Mouse (Mus musculus): ENCODE results near the gene Cd9. TPM values are rescaled to one million over a fixed set of nuclear protein-coding genes. Genes with fewer than 3 reads are reported as not detected.

Cd9 gene
- polyA plus RNA-seq, 1 experiment from 2014 or later: 52.3 TPM

DNA sequence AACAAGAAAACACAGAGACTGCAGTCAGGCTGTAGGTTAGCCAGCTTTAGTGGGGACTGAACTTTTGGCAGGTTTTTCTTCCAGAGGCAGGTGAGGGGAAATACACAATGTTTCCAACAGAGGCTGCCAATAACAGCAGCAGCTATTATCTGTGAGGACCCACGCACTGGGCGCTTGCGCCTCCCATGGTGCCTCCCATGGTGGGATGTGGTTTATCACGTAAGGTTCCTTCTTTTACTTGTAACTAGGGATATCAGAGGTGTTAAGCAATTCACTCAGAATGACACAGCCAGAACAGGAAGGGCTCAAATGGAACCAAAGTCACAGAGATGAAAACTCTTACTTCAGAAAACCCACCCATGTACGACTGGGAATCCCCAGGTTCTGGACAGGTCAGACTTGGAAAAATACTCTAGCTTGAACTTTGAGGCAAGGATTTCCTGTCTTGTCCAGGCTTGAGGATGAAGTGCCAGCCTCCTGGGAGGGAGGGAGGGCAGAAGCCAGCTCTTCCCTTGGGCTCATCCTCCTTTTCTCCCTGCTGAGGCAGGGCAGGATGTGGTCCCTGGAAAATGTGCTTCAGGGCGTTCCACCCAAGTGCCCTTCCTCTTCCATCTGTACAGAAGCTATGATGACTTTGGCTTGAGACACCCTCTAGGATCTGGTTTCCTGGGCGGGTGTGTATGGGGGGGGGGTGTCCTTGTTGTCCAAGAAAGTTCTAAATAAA lies 12.8 kb downstream of the Cd9 start:
- Histone ChIP-seq H3K27me3 (no peaks in the 10 kb centered on the region), H3K4me1 (peaks cover 15% of the 10 kb centered on the region), H3K27ac (no peak overlapping the region), H3K9ac (no peak overlapping the region), H3K4me3 (no peak overlapping the region), H3K9me3 (replicated peaks) (no peaks in the 10 kb centered on the region), H3K36me3 (ENCODE audit: poor library complexity, severe bottlenecking) (no peaks in the 10 kb centered on the region), H3K4me2 (no peak overlapping the region)
- WGBS: 57% methylated on average over 7 of the region's 7 CpGs
- no peak for ATAC-seq

DNA sequence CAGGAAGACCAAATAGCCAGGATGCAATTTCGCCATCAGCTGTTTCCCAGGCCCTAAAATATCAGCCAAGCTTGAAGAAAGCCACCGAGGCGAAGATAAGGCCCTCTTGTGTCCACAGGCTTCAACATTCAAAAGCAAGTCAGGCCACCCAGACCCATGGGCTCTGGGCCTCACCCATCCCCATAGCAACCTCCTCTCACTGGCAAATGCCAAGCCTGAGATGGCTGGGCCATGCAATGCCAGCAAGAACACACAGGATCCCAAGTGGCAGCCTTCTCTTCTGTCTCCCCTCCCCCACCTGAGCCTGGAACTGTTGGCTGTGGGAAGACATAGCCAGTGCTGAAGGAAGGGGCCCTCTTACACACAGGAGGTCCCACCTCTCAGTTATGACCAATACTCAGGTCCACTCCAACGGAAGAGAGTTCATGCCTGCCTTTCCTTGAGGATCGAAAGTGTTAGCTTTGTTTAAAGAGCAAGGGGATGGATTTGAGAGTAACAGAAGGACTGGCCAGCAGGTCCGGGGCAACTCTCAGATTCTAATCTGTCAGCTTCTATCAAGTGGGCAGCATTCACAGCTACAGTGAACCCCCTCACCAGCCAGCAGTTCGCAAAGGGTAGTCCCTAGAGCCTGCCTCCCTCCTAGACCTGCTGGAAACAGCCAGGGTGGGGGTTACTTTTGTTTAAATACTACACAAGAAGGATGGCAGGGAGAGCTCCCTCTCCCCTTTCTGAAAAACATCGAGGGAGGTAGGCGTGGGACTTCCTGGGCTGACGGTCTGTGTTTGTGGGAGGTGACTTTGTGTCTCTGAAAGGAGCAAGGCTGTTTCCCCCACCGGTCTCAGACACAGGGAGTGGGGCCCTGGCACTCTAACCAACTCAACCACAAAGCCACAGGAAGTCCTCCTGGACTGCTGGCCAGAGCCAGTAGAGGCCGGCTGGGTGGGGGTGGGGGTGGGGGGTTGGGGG lies 13.9 kb downstream of the Cd9 start:
- H3K4me1 ChIP-seq: peaks cover 23% of the 10 kb centered on the region
- H3K36me3 ChIP-seq (ENCODE audit: poor library complexity, severe bottlenecking): no peaks in the 10 kb centered on the region
- no peak overlapping the region for H3K4me3 ChIP-seq
- peak overlapping the region; percentile 12; the same call in 1 of the 2 replicates for H3K4me2 ChIP-seq
- no peak overlapping the region for H3K9ac ChIP-seq
- no peaks in the 10 kb centered on the region for H3K27me3 ChIP-seq
- H3K9me3 ChIP-seq (replicated peaks): no peaks in the 10 kb centered on the region
- peak; percentile 69 for ATAC-seq
- WGBS: 28% methylated on average over 12 of the region's 12 CpGs
- peak overlapping the region; percentile 14; the same call in 1 of the 2 replicates for H3K27ac ChIP-seq

DNA sequence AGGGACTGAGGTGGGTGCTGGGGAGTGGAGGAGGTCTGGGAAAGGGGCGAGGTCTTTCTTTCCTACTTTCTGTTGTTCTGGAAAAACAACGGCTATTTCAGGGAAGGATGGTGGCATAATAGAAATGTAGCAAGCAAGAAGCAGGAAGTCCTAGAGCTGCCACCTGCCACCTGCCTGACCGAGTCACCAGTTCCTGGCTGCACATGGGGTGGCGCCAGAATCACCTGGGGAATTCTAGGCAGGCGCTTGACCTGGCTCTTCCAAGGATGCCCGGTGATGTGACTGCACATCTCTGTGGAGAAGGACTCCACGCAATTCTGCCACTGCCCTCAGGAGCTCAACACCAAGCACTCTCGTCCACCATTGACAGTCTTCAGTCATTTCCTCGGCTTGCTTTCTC lies 15.2 kb downstream of the Cd9 start:
- no peaks in the 10 kb centered on the region for H3K27me3 ChIP-seq
- no peak overlapping the region for H3K9ac ChIP-seq
- H3K27ac ChIP-seq: no peak overlapping the region
- no peaks in the 10 kb centered on the region for H3K9me3 ChIP-seq (replicated peaks)
- peaks cover 27% of the 10 kb centered on the region for H3K4me1 ChIP-seq
- 95% methylated on average over 9 of the region's 9 CpGs for WGBS
- no peak overlapping the region for H3K4me3 ChIP-seq
- no peak for ATAC-seq
- H3K4me2 ChIP-seq: no peak overlapping the region
- no peaks in the 10 kb centered on the region for H3K36me3 ChIP-seq (ENCODE audit: poor library complexity, severe bottlenecking)

GRCm38 (mm10) chr6:125478135-125479128 lies 16.2 kb downstream of the Cd9 start:
- Histone ChIP-seq H3K36me3 (ENCODE audit: poor library complexity, severe bottlenecking) (no peaks in the 10 kb centered on the region), H3K27me3 (no peaks in the 10 kb centered on the region), H3K9ac (no peak overlapping the region), H3K4me3 (no peak overlapping the region), H3K4me2 (no peak overlapping the region), H3K27ac (no peak overlapping the region), H3K4me1 (peaks cover 27% of the 10 kb centered on the region), H3K9me3 (replicated peaks) (no peaks in the 10 kb centered on the region)
- 89% methylated on average over 16 of the region's 16 CpGs for WGBS
- ATAC-seq: no peak

DNA sequence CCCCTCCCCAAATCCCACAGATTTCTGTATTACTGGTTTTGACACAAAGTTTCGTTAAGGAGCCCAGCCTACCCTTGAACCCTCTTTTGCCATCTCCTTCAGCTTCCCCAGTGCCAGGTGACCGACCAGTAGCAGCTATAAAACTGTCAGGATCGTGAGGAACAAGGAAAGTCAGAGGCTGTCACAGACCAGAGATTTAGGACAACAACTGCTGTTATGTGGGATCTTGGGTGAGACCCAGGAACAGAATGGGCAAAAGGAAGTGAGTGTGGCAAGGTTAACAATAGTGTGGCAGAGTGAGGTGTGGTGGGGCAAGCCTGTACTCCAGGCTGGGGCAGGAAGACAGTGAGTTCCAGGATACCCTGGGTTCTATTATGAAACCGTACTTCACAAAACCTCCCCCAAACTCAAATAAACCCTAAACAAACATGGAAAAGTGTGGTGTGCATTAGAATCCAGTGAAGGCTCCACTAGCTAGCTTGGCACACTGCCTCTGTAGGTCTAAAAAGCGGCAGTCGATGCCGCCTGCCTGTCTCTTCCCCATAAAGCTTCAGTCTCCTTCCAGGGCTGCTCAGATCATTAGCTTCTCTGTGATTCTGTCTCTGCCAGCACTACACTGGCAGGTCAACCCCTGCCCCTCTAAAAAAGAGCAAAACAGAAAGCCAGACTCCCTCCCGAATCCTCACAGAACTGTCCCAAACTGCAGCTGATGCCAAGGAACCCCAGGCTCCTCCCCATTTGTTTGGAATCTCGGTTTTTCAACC lies 17.6 kb downstream of the Cd9 start:
- peaks cover 27% of the 10 kb centered on the region for H3K4me1 ChIP-seq
- H3K9me3 ChIP-seq (replicated peaks): no peaks in the 10 kb centered on the region
- 73% methylated on average over 9 of the region's 9 CpGs for WGBS
- H3K9ac ChIP-seq: no peak overlapping the region
- ATAC-seq: no peak
- no peak overlapping the region for H3K4me2 ChIP-seq
- H3K27ac ChIP-seq: peak overlapping the region; percentile 19; the same call in 1 of the 2 replicates
- no peak overlapping the region for H3K4me3 ChIP-seq
- no peaks in the 10 kb centered on the region for H3K36me3 ChIP-seq (ENCODE audit: poor library complexity, severe bottlenecking)
- H3K27me3 ChIP-seq: no peaks in the 10 kb centered on the region

DNA sequence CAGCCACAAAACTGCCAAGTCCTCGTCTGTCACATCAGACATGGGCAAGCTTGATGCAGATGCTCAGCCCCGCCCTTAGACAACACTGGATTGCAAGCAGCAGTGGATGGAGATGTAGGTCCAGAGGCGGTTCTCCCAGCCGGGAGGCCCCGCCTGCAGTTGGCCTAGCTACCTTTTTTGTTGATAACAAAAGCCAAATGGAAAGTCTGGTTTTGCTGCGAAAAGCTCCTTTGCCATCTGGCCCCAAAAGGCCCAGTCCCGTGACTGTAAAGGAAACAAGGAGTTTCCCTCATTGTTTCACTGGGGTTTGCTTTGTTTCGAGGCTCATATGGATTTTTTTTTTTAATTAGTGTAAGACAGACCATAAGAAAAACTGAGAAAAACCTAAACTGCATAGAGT lies 18.5 kb downstream of the Cd9 start:
- no peak overlapping the region for H3K4me2 ChIP-seq
- 31% methylated on average over 8 of the region's 8 CpGs for WGBS
- H3K9me3 ChIP-seq (replicated peaks): no peaks in the 10 kb centered on the region
- H3K27ac ChIP-seq: no peak overlapping the region
- H3K9ac ChIP-seq: 0 out of 2 replicates have a peak overlapping the region, but pooled peaks have one; percentile 21
- ATAC-seq: no peak
- H3K4me3 ChIP-seq: no peak overlapping the region
- H3K27me3 ChIP-seq: no peaks in the 10 kb centered on the region
- H3K4me1 ChIP-seq: peaks cover 26% of the 10 kb centered on the region
- H3K36me3 ChIP-seq (ENCODE audit: poor library complexity, severe bottlenecking): no peaks in the 10 kb centered on the region

DNA sequence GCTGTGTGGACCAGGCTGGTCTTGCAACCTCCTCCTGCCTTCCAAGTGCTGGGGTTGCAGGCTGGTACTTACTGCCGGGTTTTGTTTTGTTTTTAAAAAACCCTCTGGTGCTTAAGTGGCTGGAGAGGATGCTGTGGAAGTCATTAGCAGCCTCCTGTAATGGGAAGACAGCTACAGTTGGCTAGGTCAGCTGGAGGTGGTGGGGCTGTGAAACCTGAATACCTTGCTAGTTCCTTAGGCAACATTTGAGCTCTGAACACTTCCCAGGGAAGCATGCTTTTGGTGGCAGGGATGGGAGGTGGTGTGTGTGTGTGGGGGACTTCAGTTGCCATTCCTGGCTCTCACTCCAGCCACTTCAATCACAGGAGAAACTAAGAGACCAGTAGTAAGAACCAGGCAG lies 19.4 kb downstream of the Cd9 start:
- WGBS: 20% methylated on average over 1 of the region's 1 CpGs

DNA sequence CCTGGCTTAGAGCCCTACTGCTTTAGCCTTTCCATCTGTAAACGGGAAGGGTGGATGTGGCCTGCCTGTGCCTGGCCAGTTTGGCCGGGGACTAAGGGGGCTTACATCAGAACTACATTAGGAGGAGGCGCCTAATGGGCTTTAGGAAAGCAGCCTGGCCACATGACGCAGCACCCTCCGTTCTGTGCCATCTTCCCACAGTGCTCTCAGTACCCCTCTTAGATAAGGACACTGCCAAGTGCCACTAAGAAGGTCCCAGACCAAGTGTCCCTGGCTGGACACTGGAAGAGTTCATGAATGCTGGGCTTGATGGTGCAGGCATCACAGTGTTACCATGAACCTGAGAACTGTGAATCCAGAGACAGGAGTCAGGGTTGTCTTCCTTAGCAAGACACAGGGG lies 20.7 kb downstream of the Cd9 start:
- Histone ChIP-seq H3K4me1 (peaks cover 15% of the 10 kb centered on the region), H3K4me2 (no peak overlapping the region), H3K9ac (no peak overlapping the region), H3K4me3 (no peak overlapping the region), H3K27me3 (no peaks in the 10 kb centered on the region), H3K9me3 (replicated peaks) (no peaks in the 10 kb centered on the region), H3K36me3 (ENCODE audit: poor library complexity, severe bottlenecking) (no peaks in the 10 kb centered on the region), H3K27ac (no peak overlapping the region)
- WGBS: 84% methylated on average over 5 of the region's 5 CpGs
- ATAC-seq: no peak

More for the DNA sequence above, 19.4 kb downstream of the Cd9 start:
- H3K9ac ChIP-seq: no peak overlapping the region
- no peak overlapping the region for H3K4me3 ChIP-seq
- H3K4me1 ChIP-seq: peaks cover 17% of the 10 kb centered on the region
- no peaks in the 10 kb centered on the region for H3K27me3 ChIP-seq
- no peak overlapping the region for H3K4me2 ChIP-seq
- H3K36me3 ChIP-seq (ENCODE audit: poor library complexity, severe bottlenecking): no peaks in the 10 kb centered on the region
- ATAC-seq: no peak
- no peaks in the 10 kb centered on the region for H3K9me3 ChIP-seq (replicated peaks)
- no peak overlapping the region for H3K27ac ChIP-seq

GRCm38 (mm10) chr6:125473321-125473721 lies 21.3 kb downstream of the Cd9 start:
- Histone ChIP-seq H3K27me3 (no peaks in the 10 kb centered on the region), H3K36me3 (ENCODE audit: poor library complexity, severe bottlenecking) (no peaks in the 10 kb centered on the region), H3K9ac (no peak overlapping the region), H3K4me1 (peaks cover 20% of the 10 kb centered on the region), H3K27ac (no peak overlapping the region), H3K4me3 (no peak overlapping the region), H3K4me2 (no peak overlapping the region), H3K9me3 (replicated peaks) (no peaks in the 10 kb centered on the region)
- ATAC-seq: no peak
- WGBS: 92% methylated on average over 9 of the region's 9 CpGs

DNA sequence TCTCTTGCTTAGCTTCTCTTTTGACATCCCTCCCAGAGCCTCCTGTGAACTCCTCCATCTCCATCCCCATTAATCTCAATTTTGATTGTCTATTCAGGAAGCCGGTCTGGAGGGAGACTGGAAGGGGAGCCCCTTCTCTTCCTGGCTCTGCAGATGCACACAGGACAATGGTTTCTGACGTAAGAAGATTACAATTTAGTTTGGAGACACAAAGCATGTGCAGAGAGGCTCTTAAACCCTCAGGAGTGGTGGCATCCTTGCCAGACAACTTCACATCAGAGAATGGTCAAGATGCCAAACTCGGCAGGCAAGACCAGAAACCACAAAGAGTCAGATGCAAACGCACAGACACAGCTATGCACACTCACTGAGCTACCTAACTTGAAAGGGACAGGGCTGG lies 22.7 kb downstream of the Cd9 start:
- no peak overlapping the region for H3K4me3 ChIP-seq
- H3K36me3 ChIP-seq (ENCODE audit: poor library complexity, severe bottlenecking): no peaks in the 10 kb centered on the region
- no peak overlapping the region for H3K9ac ChIP-seq
- no peaks in the 10 kb centered on the region for H3K27me3 ChIP-seq
- H3K27ac ChIP-seq: no peak overlapping the region
- WGBS: 46% methylated on average over 4 of the region's 4 CpGs
- no peak for ATAC-seq
- no peak overlapping the region for H3K4me2 ChIP-seq
- peaks cover 31% of the 10 kb centered on the region for H3K4me1 ChIP-seq
- H3K9me3 ChIP-seq (replicated peaks): no peaks in the 10 kb centered on the region

GRCm38 (mm10) chr6:125471326-125471725 lies 23.3 kb downstream of the Cd9 start:
- Histone ChIP-seq H3K27me3 (no peaks in the 10 kb centered on the region), H3K36me3 (ENCODE audit: poor library complexity, severe bottlenecking) (no peaks in the 10 kb centered on the region), H3K4me1 (peaks cover 25% of the 10 kb centered on the region), H3K9me3 (replicated peaks) (no peaks in the 10 kb centered on the region), H3K9ac (no peak overlapping the region), H3K4me2 (no peak overlapping the region), H3K4me3 (no peak overlapping the region), H3K27ac (no peak overlapping the region)
- 85% methylated on average over 7 of the region's 7 CpGs for WGBS
- no peak for ATAC-seq
